Mouse (Mus musculus) hindbrain, embryonic 16.5 days (tissue): Measurements from ENCODE around the gene Acvr2b. TPM values are rescaled to one million over a fixed set of nuclear protein-coding genes. Genes with fewer than 3 reads are reported as not detected.
A peak's percentile ranks its signal among the peaks of the same experiment; 100 is the strongest.

Experiments
- ATAC-seq: fragments of 200-750 bp; cut with Nextera tagmentation; 2 replicates; pipeline ENCODE4 v1.8.0; 2017; ENCODE audit warnings: moderate TSS enrichment, moderate library complexity
- H3K27ac ChIP-seq: fragments of 300-500 bp; sonication (generic); 2 replicates; pipeline ENCODE4 v1.5.1; 2014; ENCODE audit warnings: low read depth, mild to moderate bottlenecking, control low read depth, low read length, moderate library complexity
- H3K27me3 ChIP-seq: fragments of 300-500 bp; sonication (generic); replicated peaks from 2 replicates; pipeline ENCODE4 v1.6.1; 2014; ENCODE audit warnings: low read length; ENCODE audit not compliant: control insufficient read depth, insufficient read depth
- H3K36me3 ChIP-seq: fragments of 300-500 bp; sonication (generic); 2 replicates; pipeline ENCODE4 v1.6.1; 2014; ENCODE audit warnings: mild to moderate bottlenecking, low read length, moderate library complexity, mixed read lengths; ENCODE audit not compliant: control insufficient read depth, insufficient read depth
- H3K4me1 ChIP-seq: fragments of 300-500 bp; sonication (generic); 2 replicates; pipeline ENCODE4 v1.6.1; 2014; ENCODE audit warnings: low read depth, low read length; ENCODE audit not compliant: control insufficient read depth, insufficient read depth
- H3K4me2 ChIP-seq: fragments of 300-500 bp; sonication (generic); 2 replicates; pipeline ENCODE4 v1.6.1; 2014; ENCODE audit warnings: mild to moderate bottlenecking, low read length, control low read depth, moderate library complexity
- H3K4me3 ChIP-seq: fragments of 300-500 bp; sonication (generic); 2 replicates; pipeline ENCODE4 v1.5.1; 2014; ENCODE audit warnings: mild to moderate bottlenecking, low read length, control low read depth, moderate library complexity
- H3K9ac ChIP-seq: fragments of 300-500 bp; sonication (generic); 2 replicates; pipeline ENCODE4 v1.6.1; 2014; ENCODE audit warnings: low read depth, mild to moderate bottlenecking, control low read depth, low read length, moderate library complexity
- H3K9me3 ChIP-seq: fragments of 300-500 bp; sonication (generic); 2 replicates; pipeline ENCODE4 v1.6.1; 2014; ENCODE audit warnings: mild to moderate bottlenecking, low read length, moderate library complexity; ENCODE audit not compliant: control insufficient read depth
- WGBS: fragments of 180-500 bp; shearing (Covaris S2); extraction: QIAGEN DNeasy Blood & Tissue Kit; methylation state at CpG from one replicate; pipeline ENCODE4 v1.1.7; 2014; 5-methylcytosine and 5-hydroxymethylcytosine counted together
- polyA plus RNA-seq: library from polyadenylated mRNA; unstranded; fragments of >200 nt; fragmentation: Nextera tagmentation; extraction: Ambion mirVana; gene quantifications from 2 replicates; pipeline ENCODE4 v1.2.1, GENCODE M21; 2015

The Acvr2b gene
- polyA plus RNA-seq, 1 experiment from 2014 or later = 17.3 TPM

- no peaks in the 10 kb centered on the region for H3K9me3 ChIP-seq
- H3K4me3 ChIP-seq = no peak overlapping the region
- no peak overlapping the region for H3K4me2 ChIP-seq
- no peaks in the 10 kb centered on the region for H3K36me3 ChIP-seq
- ATAC-seq = no peak
- 60% methylated on average over 15 of the region's 15 CpGs for WGBS
- H3K27ac ChIP-seq = no peak overlapping the region
- H3K9ac ChIP-seq = no peak overlapping the region
- H3K27me3 ChIP-seq = no peaks in the 10 kb centered on the region
- peaks cover 4% of the 10 kb centered on the region; the same call in 1 of the 2 replicates for H3K4me1 ChIP-seq
Observed at GRCm38 (mm10) chr9:119474717-119475611, 73.0 kb downstream of the Acvr2b start.

GRCm38 (mm10) chr9:119477754-119478153 lies 75.8 kb downstream of the Acvr2b start:
- H3K4me3 ChIP-seq = no peak overlapping the region
- WGBS = 41% methylated on average over 6 of the region's 6 CpGs
- no peaks in the 10 kb centered on the region for H3K27me3 ChIP-seq
- ATAC-seq = no peak
- no peaks in the 10 kb centered on the region for H3K9me3 ChIP-seq
- no peak overlapping the region for H3K4me2 ChIP-seq
- no peaks in the 10 kb centered on the region for H3K36me3 ChIP-seq
- no peak overlapping the region for H3K27ac ChIP-seq
- H3K9ac ChIP-seq = no peak overlapping the region
- H3K4me1 ChIP-seq = peaks cover 4% of the 10 kb centered on the region; the same call in 1 of the 2 replicates

GRCm38 (mm10) chr9:119478345-119478744 lies 76.4 kb downstream of the Acvr2b start:
- Histone ChIP-seq H3K4me3 (no peak overlapping the region), H3K27me3 (no peaks in the 10 kb centered on the region), H3K36me3 (no peaks in the 10 kb centered on the region), H3K27ac (no peak overlapping the region), H3K4me2 (no peak overlapping the region), H3K9me3 (no peaks in the 10 kb centered on the region), H3K9ac (no peak overlapping the region), H3K4me1 (peaks cover 4% of the 10 kb centered on the region; the same call in 1 of the 2 replicates)
- no peak for ATAC-seq
- WGBS = 62% methylated on average over 11 of the region's 11 CpGs

GRCm38 (mm10) chr9:119479297-119479696 lies 77.4 kb downstream of the Acvr2b start:
- ATAC-seq = peak; percentile 44; the same call in 1 of the 2 replicates
- no peak overlapping the region for H3K27ac ChIP-seq
- no peak overlapping the region for H3K4me2 ChIP-seq
- H3K27me3 ChIP-seq = no peaks in the 10 kb centered on the region
- no peak overlapping the region; the same call in 1 of the 2 replicates for H3K9ac ChIP-seq
- no peaks in the 10 kb centered on the region for H3K36me3 ChIP-seq
- no peaks in the 10 kb centered on the region for H3K9me3 ChIP-seq
- WGBS = 22% methylated on average over 8 of the region's 8 CpGs
- peaks cover 4% of the 10 kb centered on the region; the same call in 1 of the 2 replicates for H3K4me1 ChIP-seq
- no peak overlapping the region for H3K4me3 ChIP-seq

- Histone ChIP-seq H3K27me3 (no peaks in the 10 kb centered on the region), H3K36me3 (no peaks in the 10 kb centered on the region; the same call in 1 of the 2 replicates), H3K4me3 (no peak overlapping the region), H3K27ac (no peak overlapping the region), H3K4me1 (peaks cover 6% of the 10 kb centered on the region; the same call in 1 of the 2 replicates), H3K9ac (no peak overlapping the region), H3K4me2 (no peak overlapping the region), H3K9me3 (no peaks in the 10 kb centered on the region)
- 85% methylated on average over 4 of the region's 4 CpGs for WGBS
- no peak for ATAC-seq
Observed at GRCm38 (mm10) chr9:119481612-119482011, 79.7 kb downstream of the Acvr2b start.

- Histone ChIP-seq H3K4me1 (peaks cover 2% of the 10 kb centered on the region; the same call in 1 of the 2 replicates), H3K36me3 (no peaks in the 10 kb centered on the region; the same call in 1 of the 2 replicates), H3K9ac (no peak overlapping the region), H3K27me3 (no peaks in the 10 kb centered on the region), H3K27ac (no peak overlapping the region), H3K4me2 (no peak overlapping the region), H3K4me3 (no peak overlapping the region), H3K9me3 (no peaks in the 10 kb centered on the region)
- WGBS = 43% methylated on average over 23 of the region's 23 CpGs
- 0 out of 2 replicates have a peak, but pooled peaks have one; percentile 11 for ATAC-seq
Observed at GRCm38 (mm10) chr9:119483554-119484353, 81.8 kb downstream of the Acvr2b start.

- Histone ChIP-seq H3K27ac (no peak overlapping the region), H3K9me3 (no peaks in the 10 kb centered on the region), H3K9ac (no peak overlapping the region), H3K36me3 (no peaks in the 10 kb centered on the region; the same call in 1 of the 2 replicates), H3K4me3 (no peak overlapping the region), H3K4me1 (peaks cover 2% of the 10 kb centered on the region; the same call in 1 of the 2 replicates), H3K27me3 (no peaks in the 10 kb centered on the region; the same call in 1 of the 2 replicates), H3K4me2 (no peak overlapping the region)
- no peak for ATAC-seq
- WGBS = 65% methylated on average over 9 of the region's 9 CpGs
Observed at GRCm38 (mm10) chr9:119484420-119484819, 82.5 kb downstream of the Acvr2b start.
